Mouse (Mus musculus): ENCODE data around the gene Ikzf3. TPM values are rescaled to one million over a fixed set of nuclear protein-coding genes. Genes with fewer than 3 reads are reported as not detected.

The Ikzf3 gene
- total and polyA plus RNA-seq, 2 experiments, result 0.37 to 1.1 TPM

GRCm38 (mm10) chr11:98463911-98464310, 81.9 kb downstream of the Ikzf3 start:
- DNase-seq (ENCODE audit: extremely low read depth, low read depth, low spot score), result no peak
- no peaks in the 10 kb centered on the region for H3K79me2 ChIP-seq (ENCODE audit: control insufficient read depth, insufficient read depth, low read length)

GRCm38 (mm10) chr11:98462255-98462654, 83.6 kb downstream of the Ikzf3 start:
- H3K27me3 ChIP-seq (ENCODE audit: control insufficient read depth, insufficient read depth, low read length), result no peaks in the 10 kb centered on the region
- WGBS, result 86% methylated on average over 6 of the region's 6 CpGs
- no peak for DNase-seq (ENCODE audit: extremely low read depth, low read depth, low spot score)
- H3K36me3 ChIP-seq (ENCODE audit: control insufficient read depth, insufficient read depth, low read length), result no peaks in the 10 kb centered on the region
- H3K27ac ChIP-seq (replicated peaks; ENCODE audit: insufficient read depth, low read depth, low read length), result no peak overlapping the region
- no peak overlapping the region for H3K9ac ChIP-seq (ENCODE audit: low read depth, low read length)
- 0 out of 2 replicates have a peak, but pooled peaks cover 1% of the 10 kb centered on the region for H3K4me1 ChIP-seq (ENCODE audit: control insufficient read depth, insufficient read depth, low read length)
- H3K79me2 ChIP-seq (ENCODE audit: control insufficient read depth, insufficient read depth, low read length), result no peaks in the 10 kb centered on the region
- no peak for TF ChIP-seq POLR2A (IDR thresholded peaks at IDR 0.05; ENCODE audit: extremely low read depth, insufficient read depth, low read length)
- TF ChIP-seq CTCF (IDR thresholded peaks at IDR 0.05; ENCODE audit: low read depth, low read length), result no peak
- no peak overlapping the region for H3K4me3 ChIP-seq (ENCODE audit: insufficient read depth, low read depth, low read length)

More at GRCm38 (mm10) chr11:98463911-98464310, 81.9 kb downstream of the Ikzf3 start:
- Histone ChIP-seq H3K4me1 (ENCODE audit: control insufficient read depth, insufficient read depth, low read length) (no peaks in the 10 kb centered on the region), H3K9ac (ENCODE audit: low read depth, low read length) (no peak overlapping the region), H3K27ac (replicated peaks; ENCODE audit: insufficient read depth, low read depth, low read length) (no peak overlapping the region), H3K4me3 (ENCODE audit: insufficient read depth, low read depth, low read length) (no peak overlapping the region), H3K27me3 (ENCODE audit: control insufficient read depth, insufficient read depth, low read length) (no peaks in the 10 kb centered on the region), H3K36me3 (ENCODE audit: control insufficient read depth, insufficient read depth, low read length) (no peaks in the 10 kb centered on the region)
- WGBS, result 78% methylated on average over 9 of the region's 9 CpGs
- TF ChIP-seq POLR2A (IDR thresholded peaks at IDR 0.05; ENCODE audit: extremely low read depth, insufficient read depth, low read length) (no peak), CTCF (IDR thresholded peaks at IDR 0.05; ENCODE audit: low read depth, low read length) (no peak)

GRCm38 (mm10) chr11:98461109-98461720, 84.6 kb downstream of the Ikzf3 start:
- no peak overlapping the region for H3K4me3 ChIP-seq (ENCODE audit: insufficient read depth, low read depth, low read length)
- H3K36me3 ChIP-seq (ENCODE audit: control insufficient read depth, insufficient read depth, low read length), result no peaks in the 10 kb centered on the region
- 0 out of 2 replicates have a peak, but pooled peaks cover 3% of the 10 kb centered on the region for H3K4me1 ChIP-seq (ENCODE audit: control insufficient read depth, insufficient read depth, low read length)
- WGBS, result 72% methylated on average over 6 of the region's 6 CpGs
- no peak for DNase-seq (ENCODE audit: extremely low read depth, low read depth, low spot score)
- H3K79me2 ChIP-seq (ENCODE audit: control insufficient read depth, insufficient read depth, low read length), result no peaks in the 10 kb centered on the region
- no peak for TF ChIP-seq POLR2A (IDR thresholded peaks at IDR 0.05; ENCODE audit: extremely low read depth, insufficient read depth, low read length)
- no peak overlapping the region for H3K27ac ChIP-seq (replicated peaks; ENCODE audit: insufficient read depth, low read depth, low read length)
- no peak overlapping the region for H3K9ac ChIP-seq (ENCODE audit: low read depth, low read length)
- no peaks in the 10 kb centered on the region for H3K27me3 ChIP-seq (ENCODE audit: control insufficient read depth, insufficient read depth, low read length)

GRCm38 (mm10) chr11:98459860-98460259, 86.0 kb downstream of the Ikzf3 start:
- Histone ChIP-seq H3K9ac (ENCODE audit: low read depth, low read length) (no peak overlapping the region), H3K4me1 (ENCODE audit: control insufficient read depth, insufficient read depth, low read length) (0 out of 2 replicates have a peak, but pooled peaks cover 3% of the 10 kb centered on the region), H3K27me3 (ENCODE audit: control insufficient read depth, insufficient read depth, low read length) (no peaks in the 10 kb centered on the region), H3K79me2 (ENCODE audit: control insufficient read depth, insufficient read depth, low read length) (no peaks in the 10 kb centered on the region), H3K4me3 (ENCODE audit: insufficient read depth, low read depth, low read length) (no peak overlapping the region), H3K27ac (replicated peaks; ENCODE audit: insufficient read depth, low read depth, low read length) (no peak overlapping the region), H3K36me3 (ENCODE audit: control insufficient read depth, insufficient read depth, low read length) (peaks cover 8% of the 10 kb centered on the region; the same call in 1 of the 2 replicates)
- WGBS, result 82% methylated on average over 9 of the region's 9 CpGs
- no peak for DNase-seq (ENCODE audit: extremely low read depth, low read depth, low spot score)
- TF ChIP-seq POLR2A (IDR thresholded peaks at IDR 0.05; ENCODE audit: extremely low read depth, insufficient read depth, low read length) (no peak), CTCF (IDR thresholded peaks at IDR 0.05; ENCODE audit: low read depth, low read length) (no peak)

GRCm38 (mm10) chr11:98459071-98459741, 86.6 kb downstream of the Ikzf3 start:
- no peak for DNase-seq (ENCODE audit: extremely low read depth, low read depth, low spot score)
- H3K4me3 ChIP-seq (ENCODE audit: insufficient read depth, low read depth, low read length), result no peak overlapping the region
- no peak overlapping the region for H3K9ac ChIP-seq (ENCODE audit: low read depth, low read length)
- no peaks in the 10 kb centered on the region for H3K27me3 ChIP-seq (ENCODE audit: control insufficient read depth, insufficient read depth, low read length)
- H3K4me1 ChIP-seq (ENCODE audit: control insufficient read depth, insufficient read depth, low read length), result 0 out of 2 replicates have a peak, but pooled peaks cover 3% of the 10 kb centered on the region
- no peaks in the 10 kb centered on the region for H3K79me2 ChIP-seq (ENCODE audit: control insufficient read depth, insufficient read depth, low read length)
- H3K36me3 ChIP-seq (ENCODE audit: control insufficient read depth, insufficient read depth, low read length), result peaks cover 14% of the 10 kb centered on the region; the same call in 1 of the 2 replicates
- TF ChIP-seq POLR2A (IDR thresholded peaks at IDR 0.05; ENCODE audit: extremely low read depth, insufficient read depth, low read length), result no peak
- TF ChIP-seq CTCF (IDR thresholded peaks at IDR 0.05; ENCODE audit: low read depth, low read length), result no peak
- H3K27ac ChIP-seq (replicated peaks; ENCODE audit: insufficient read depth, low read depth, low read length), result no peak overlapping the region
- WGBS, result 39% methylated on average over 11 of the region's 11 CpGs
